Mouse (Mus musculus) E14TG2a.4 (cell line): Measurements from ENCODE around the gene Timm9.

Source experiments
- CTCF ChIP-seq: conservative IDR thresholded peaks from 2 replicates; pipeline ENCODE4 v1.5.1; 2014; ENCODE audit warnings: low read length
- NANOG ChIP-seq: IDR thresholded peaks from 2 replicates; pipeline ENCODE4 v1.6.1; 2014; ENCODE audit warnings: borderline replicate concordance, low read length, mixed read lengths
- POU5F1 ChIP-seq: IDR thresholded peaks from 2 replicates; pipeline ENCODE4 v1.6.1; 2014; ENCODE audit warnings: low read length, borderline replicate concordance

DNA sequence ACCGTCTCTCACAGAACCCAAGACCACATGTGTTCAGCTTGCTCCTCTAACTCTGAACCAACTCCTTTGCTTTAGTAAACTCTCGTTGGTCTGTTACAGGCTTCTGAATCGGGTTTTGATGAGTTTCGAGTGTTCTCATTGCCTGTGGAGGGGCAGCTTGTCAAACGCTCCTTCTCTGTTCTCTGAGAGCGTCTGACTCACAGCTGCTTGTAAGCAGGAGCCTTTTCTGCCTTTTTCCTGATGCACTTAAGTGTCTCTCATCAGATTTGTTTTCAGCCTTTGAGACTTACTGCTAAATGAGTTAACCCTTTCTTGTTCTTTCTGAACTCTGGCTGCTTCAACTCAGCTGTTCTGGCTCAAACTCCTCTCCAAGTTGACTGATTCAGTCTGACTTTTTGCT, 21.5 kb upstream of the Timm9 start:
- TF ChIP-seq CTCF = no peak
- TF ChIP-seq NANOG = no peak
- TF ChIP-seq POU5F1 = no peak
